Mouse (Mus musculus) cortical plate, adult 2 months (tissue): Measurements from ENCODE around the gene Taf6l.

Experiments used
- CTCF ChIP-seq: fragments of 200-500 bp; IDR thresholded peaks from 2 replicates; pipeline ENCODE4 v1.5.1; 2011; ENCODE audit warnings: mild to moderate bottlenecking, control low read depth, low read length; ENCODE audit not compliant: insufficient read depth; ENCODE audit errors: extremely low read depth
- POLR2A ChIP-seq: fragments of 200-500 bp; IDR thresholded peaks from 2 replicates; pipeline ENCODE4 v1.6.1; 2011; ENCODE audit warnings: mild to moderate bottlenecking, low read length, control low read depth; ENCODE audit not compliant: insufficient read depth; ENCODE audit errors: extremely low read depth

- TF ChIP-seq CTCF (no peak), POLR2A (no peak)
These were observed 30.6 kb downstream of the Taf6l start for GRCm38 (mm10) chr19:8755652-8756051.
